Mouse (Mus musculus): ENCODE results near the gene Lgals3bp. TPM values are rescaled to one million over a fixed set of nuclear protein-coding genes. Genes with fewer than 3 reads are reported as not detected.

Lgals3bp gene
- total and polyA plus RNA-seq, 3 experiments = 20.2 to 121 (median 28.6) TPM

DNA sequence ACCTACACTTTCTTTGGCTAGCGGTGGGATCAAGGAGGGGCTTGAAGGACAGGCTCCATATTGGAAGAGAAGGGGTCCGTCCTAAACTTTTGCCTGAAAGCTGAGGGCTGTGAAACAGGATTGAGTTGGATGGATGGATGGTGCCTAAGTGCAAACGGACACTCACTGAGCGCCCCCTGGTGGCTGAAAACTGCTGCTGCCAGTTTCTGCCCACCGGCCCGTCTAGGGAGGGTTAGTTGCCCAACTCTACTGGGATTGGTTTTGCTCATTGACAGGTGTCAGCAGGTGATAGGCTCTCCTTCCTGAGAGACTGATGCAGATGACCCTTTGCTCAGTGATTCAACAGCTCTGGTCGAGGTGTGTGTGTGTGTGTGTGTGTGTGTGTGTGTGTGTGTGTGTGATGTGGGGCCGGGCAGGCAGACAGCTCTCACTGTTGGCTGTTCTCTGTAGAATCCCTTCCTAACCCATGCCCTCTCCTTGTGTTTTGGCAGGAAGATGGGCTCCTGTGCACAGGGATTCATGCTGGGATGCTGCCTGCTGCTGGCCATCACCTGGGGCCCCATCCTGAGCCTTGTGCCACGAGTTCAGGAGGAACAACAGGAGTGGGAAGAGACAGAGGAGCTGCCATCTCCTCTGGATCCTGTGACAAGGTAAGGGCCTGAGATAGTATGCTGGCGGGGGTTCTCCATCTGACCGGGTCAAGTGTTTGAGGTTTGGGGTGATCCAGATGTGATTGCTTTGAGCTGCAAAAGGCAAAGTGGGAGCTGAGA, 41.5 kb upstream of the Lgals3bp start:
- Histone ChIP-seq H3K27ac (no peak overlapping the region), H3K27me3 (ENCODE audit: control insufficient read depth, insufficient read depth, low read length) (no peaks in the 10 kb centered on the region), H3K36me3 (ENCODE audit: control insufficient read depth, insufficient read depth, low read length) (no peaks in the 10 kb centered on the region), H3K4me3 (no peak overlapping the region), H3K9ac (ENCODE audit: low read depth, low read length) (no peak overlapping the region), H3K4me1 (ENCODE audit: control insufficient read depth, insufficient read depth, low read length) (peaks cover 22% of the 10 kb centered on the region), H3K79me2 (replicated peaks; ENCODE audit: control insufficient read depth, insufficient read depth, low read length) (no peaks in the 10 kb centered on the region)
- intact Hi-C loops (cut with DNase I) = loop anchor here (1.0 kb wide), 1 partner anchor 20 kb away; no protein-coding TSS in a partner anchor
- DNase-seq = peak; percentile 69 to 84
- 31% methylated on average over 11 of the region's 11 CpGs for WGBS
- TF ChIP-seq POLR2A (IDR thresholded peaks at IDR 0.05; ENCODE audit: insufficient read depth, low read depth, low read length) = no peak
- peak; percentile 91 for TF ChIP-seq CTCF (IDR thresholded peaks at IDR 0.05)
- TF ChIP-seq EP300 (IDR thresholded peaks at IDR 0.05; ENCODE audit: insufficient read depth, low read depth, low read length) = peak; percentile 83

DNA sequence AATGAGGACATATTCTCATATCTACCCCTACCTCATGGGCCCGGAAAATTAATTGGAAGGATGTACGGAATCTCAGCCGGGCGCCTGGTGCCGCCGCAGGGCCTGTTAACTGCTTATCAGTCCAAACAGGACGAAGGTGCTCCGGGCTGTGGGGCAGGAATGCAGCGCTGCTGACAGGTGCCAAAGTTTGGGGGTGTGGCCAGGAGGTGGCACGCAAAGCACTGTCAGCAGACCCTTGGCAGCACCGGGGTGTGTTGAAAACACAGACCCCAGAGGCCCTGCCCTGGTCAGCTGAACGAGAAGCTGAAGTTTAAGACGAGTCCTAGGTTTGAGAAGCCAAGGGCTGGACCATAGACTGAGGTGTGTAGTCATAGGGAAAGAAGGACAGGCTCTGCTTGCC, 40.8 kb upstream of the Lgals3bp start:
- H3K4me3 ChIP-seq = no peak overlapping the region
- TF ChIP-seq CTCF (IDR thresholded peaks at IDR 0.05) = no peak
- no peak for TF ChIP-seq POLR2A (IDR thresholded peaks at IDR 0.05; ENCODE audit: insufficient read depth, low read depth, low read length)
- TF ChIP-seq EP300 (IDR thresholded peaks at IDR 0.05; ENCODE audit: insufficient read depth, low read depth, low read length) = no peak

DNA sequence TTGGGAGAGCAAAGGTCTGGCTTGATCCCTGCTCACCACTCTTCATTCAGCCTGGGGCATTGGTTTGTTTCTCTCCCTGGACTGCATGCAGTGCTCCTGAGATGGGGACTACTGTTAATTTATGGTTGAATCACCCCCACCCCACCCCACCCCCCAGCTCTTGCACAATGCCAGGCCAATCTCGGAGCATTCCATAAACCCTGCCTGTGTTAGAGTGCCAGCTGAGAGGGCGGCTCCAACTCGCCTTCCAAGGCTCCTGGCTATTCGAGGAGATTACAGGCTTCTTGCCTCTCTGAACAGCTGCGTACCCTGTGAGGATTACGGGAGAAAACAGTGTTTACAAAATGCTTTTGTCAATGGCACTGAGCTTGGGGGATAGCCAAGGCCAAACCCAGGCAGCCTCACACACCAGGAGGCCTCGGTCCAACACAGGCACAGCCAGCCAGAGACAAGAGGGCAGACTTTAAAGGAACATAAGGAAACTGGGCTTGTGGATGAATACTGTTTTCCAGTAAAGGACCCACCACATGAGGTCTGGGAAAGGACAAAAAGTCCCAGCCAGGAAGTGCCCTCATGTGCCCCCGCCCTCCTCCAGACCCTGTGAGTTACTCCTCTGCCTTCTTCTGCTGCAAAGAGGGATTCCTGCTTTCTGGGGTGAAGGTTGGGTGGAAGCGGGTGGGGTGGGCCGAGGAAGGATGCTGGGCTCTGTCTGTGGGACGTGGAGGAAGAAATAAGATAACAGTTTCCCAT, 36.9 kb upstream of the Lgals3bp start:
- intact Hi-C loops (cut with DNase I) = loop anchor here (1.0 kb wide), 1 partner anchor 16 kb away; no protein-coding TSS in a partner anchor
- Histone ChIP-seq H3K79me2 (replicated peaks; ENCODE audit: control insufficient read depth, insufficient read depth, low read length) (no peaks in the 10 kb centered on the region), H3K36me3 (ENCODE audit: control insufficient read depth, insufficient read depth, low read length) (no peaks in the 10 kb centered on the region), H3K4me3 (no peak overlapping the region), H3K27ac (peak overlapping the region; percentile 82), H3K9ac (ENCODE audit: low read depth, low read length) (no peak overlapping the region), H3K4me1 (ENCODE audit: control insufficient read depth, insufficient read depth, low read length) (peaks cover 37% of the 10 kb centered on the region), H3K27me3 (ENCODE audit: control insufficient read depth, insufficient read depth, low read length) (no peaks in the 10 kb centered on the region)
- 26% methylated on average over 11 of the region's 11 CpGs for WGBS
- TF ChIP-seq CTCF (IDR thresholded peaks at IDR 0.05) = no peak
- peak; percentile 63; the same call in 1 of the 2 replicates for TF ChIP-seq EP300 (IDR thresholded peaks at IDR 0.05; ENCODE audit: insufficient read depth, low read depth, low read length)
- no peak for DNase-seq

More for the DNA sequence above, 40.8 kb upstream of the Lgals3bp start:
- DNase-seq = no peak
- no peak overlapping the region for H3K27ac ChIP-seq
- peaks cover 25% of the 10 kb centered on the region for H3K4me1 ChIP-seq (ENCODE audit: control insufficient read depth, insufficient read depth, low read length)
- H3K79me2 ChIP-seq (replicated peaks; ENCODE audit: control insufficient read depth, insufficient read depth, low read length) = no peaks in the 10 kb centered on the region
- intact Hi-C loops (cut with DNase I) = loop anchor here (1.0 kb wide), 1 partner anchor 19 kb away; no protein-coding TSS in a partner anchor
- H3K36me3 ChIP-seq (ENCODE audit: control insufficient read depth, insufficient read depth, low read length) = no peaks in the 10 kb centered on the region
- no peaks in the 10 kb centered on the region for H3K27me3 ChIP-seq (ENCODE audit: control insufficient read depth, insufficient read depth, low read length)
- no peak overlapping the region for H3K9ac ChIP-seq (ENCODE audit: low read depth, low read length)
- WGBS = 50% methylated on average over 13 of the region's 13 CpGs

DNA sequence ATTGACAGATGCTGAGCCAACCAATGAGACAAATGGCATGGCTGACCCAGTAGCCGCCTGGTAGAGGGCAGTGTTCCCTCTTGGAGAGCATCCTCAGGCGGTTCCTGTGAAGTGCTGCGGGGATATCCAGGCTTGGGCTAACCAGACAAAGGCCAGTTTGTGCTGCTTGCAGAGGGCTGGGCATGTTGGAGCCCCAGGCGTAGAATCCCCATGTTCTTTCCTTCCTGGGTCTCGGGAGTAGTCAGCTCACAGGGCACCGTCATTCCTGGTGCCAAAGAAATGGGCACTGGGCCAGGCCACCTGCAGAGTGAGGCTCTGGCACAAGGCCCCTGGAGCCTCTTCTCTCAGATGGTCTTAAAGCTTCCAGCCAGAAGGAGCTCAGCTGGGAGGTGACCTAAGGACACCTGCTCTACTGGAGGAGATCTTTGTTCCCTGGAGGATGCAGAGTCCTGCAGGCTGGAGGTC, 34.6 kb upstream of the Lgals3bp start:
- Histone ChIP-seq H3K9ac (ENCODE audit: low read depth, low read length) (no peak overlapping the region), H3K4me1 (ENCODE audit: control insufficient read depth, insufficient read depth, low read length) (peaks cover 42% of the 10 kb centered on the region), H3K36me3 (ENCODE audit: control insufficient read depth, insufficient read depth, low read length) (no peaks in the 10 kb centered on the region), H3K4me3 (no peak overlapping the region), H3K79me2 (replicated peaks; ENCODE audit: control insufficient read depth, insufficient read depth, low read length) (no peaks in the 10 kb centered on the region), H3K27ac (peak overlapping the region; percentile 7; the same call in 1 of the 2 replicates), H3K27me3 (ENCODE audit: control insufficient read depth, insufficient read depth, low read length) (no peaks in the 10 kb centered on the region)
- no peak for DNase-seq
- 23% methylated on average over 6 of the region's 6 CpGs for WGBS
- TF ChIP-seq CTCF (IDR thresholded peaks at IDR 0.05) (peak; percentile 52), POLR2A (IDR thresholded peaks at IDR 0.05; ENCODE audit: insufficient read depth, low read depth, low read length) (no peak), EP300 (IDR thresholded peaks at IDR 0.05; ENCODE audit: insufficient read depth, low read depth, low read length) (no peak)
- intact Hi-C loops (cut with DNase I) = no loop called here

DNA sequence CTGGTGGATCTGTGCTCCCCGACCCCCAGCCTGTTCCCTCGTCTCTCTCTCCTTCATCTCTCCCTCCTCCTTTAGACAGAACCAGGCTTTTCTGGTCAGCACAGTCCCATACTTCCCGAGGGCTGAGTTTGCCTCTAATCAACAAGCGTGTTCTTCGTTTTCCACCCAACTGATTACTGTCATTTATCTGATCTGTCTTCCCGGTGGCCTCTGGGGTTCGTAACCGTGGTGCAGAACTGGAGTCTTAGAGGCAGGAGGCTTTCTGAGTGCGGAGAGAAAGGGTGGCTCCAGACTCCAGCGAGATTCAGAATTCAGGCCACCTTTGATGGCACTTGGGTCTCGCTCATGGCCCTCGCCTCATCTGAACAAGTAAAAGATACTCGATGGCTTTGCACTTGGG, 32.2 kb upstream of the Lgals3bp start:
- H3K4me1 ChIP-seq (ENCODE audit: control insufficient read depth, insufficient read depth, low read length) = peaks cover 47% of the 10 kb centered on the region

More for the DNA sequence above, 32.2 kb upstream of the Lgals3bp start:
- TF ChIP-seq POLR2A (IDR thresholded peaks at IDR 0.05; ENCODE audit: insufficient read depth, low read depth, low read length) (no peak), CTCF (IDR thresholded peaks at IDR 0.05) (no peak), EP300 (IDR thresholded peaks at IDR 0.05; ENCODE audit: insufficient read depth, low read depth, low read length) (no peak)
- H3K36me3 ChIP-seq (ENCODE audit: control insufficient read depth, insufficient read depth, low read length) = no peaks in the 10 kb centered on the region
- H3K4me3 ChIP-seq = peak overlapping the region; percentile 47
- no peak for DNase-seq
- intact Hi-C loops (cut with DNase I) = no loop called here
- no peaks in the 10 kb centered on the region for H3K79me2 ChIP-seq (replicated peaks; ENCODE audit: control insufficient read depth, insufficient read depth, low read length)
- peak overlapping the region; percentile 91 for H3K27ac ChIP-seq
- H3K9ac ChIP-seq (ENCODE audit: low read depth, low read length) = peak overlapping the region; percentile 50
- H3K27me3 ChIP-seq (ENCODE audit: control insufficient read depth, insufficient read depth, low read length) = no peaks in the 10 kb centered on the region
- WGBS = 31% methylated on average over 13 of the region's 13 CpGs

Data from heart, adult 2 months (tissue).